Mouse (Mus musculus) liver, embryonic 14.5 days (tissue): ENCODE measurements around the gene 2210016F16Rik.

Experiments used
- CTCF ChIP-seq: IDR thresholded peaks from 2 replicates; pipeline ENCODE4 v1.5.1; 2016; ENCODE audit warnings: antibody characterized with exemption, low read depth, control low read depth
- EP300 ChIP-seq: IDR thresholded peaks from 2 replicates; pipeline ENCODE4 v1.6.1; 2016; ENCODE audit warnings: antibody characterized with exemption, low read depth

GRCm38 (mm10) chr13:58367641-58368040 lies 17.4 kb downstream of the 2210016F16Rik start:
- TF ChIP-seq CTCF (no peak), EP300 (no peak)
